Mouse (Mus musculus) 3T3-L1 (cell line): ENCODE data around the gene Sp2.

Experiments used
- DNase-seq: peaks from one replicate; pipeline ENCODE4 v3.0.0-alpha.2; 2015; ENCODE audit warnings: low read depth, low spot score

Gene Sp2

DNA sequence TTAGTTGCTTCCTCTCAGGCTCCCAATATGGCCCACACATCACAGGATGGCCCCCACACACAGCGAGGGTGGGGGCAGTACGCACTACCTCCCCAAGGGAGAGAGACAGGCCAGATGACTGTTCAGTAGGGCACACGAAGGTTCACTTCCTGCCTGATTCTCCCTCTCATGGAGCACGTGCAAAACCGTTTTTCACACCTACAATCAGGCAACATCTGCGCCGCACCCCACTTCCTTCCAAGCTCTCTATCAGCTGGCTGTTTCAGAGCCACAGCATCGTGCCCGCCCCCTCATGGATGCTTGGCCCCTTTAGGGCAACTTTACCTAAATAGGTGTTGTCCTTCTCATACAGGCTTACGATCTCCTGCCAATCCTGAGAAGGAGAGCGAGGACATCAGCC, 70.1 kb downstream of the Sp2 start:
- DNase-seq: no peak

DNA sequence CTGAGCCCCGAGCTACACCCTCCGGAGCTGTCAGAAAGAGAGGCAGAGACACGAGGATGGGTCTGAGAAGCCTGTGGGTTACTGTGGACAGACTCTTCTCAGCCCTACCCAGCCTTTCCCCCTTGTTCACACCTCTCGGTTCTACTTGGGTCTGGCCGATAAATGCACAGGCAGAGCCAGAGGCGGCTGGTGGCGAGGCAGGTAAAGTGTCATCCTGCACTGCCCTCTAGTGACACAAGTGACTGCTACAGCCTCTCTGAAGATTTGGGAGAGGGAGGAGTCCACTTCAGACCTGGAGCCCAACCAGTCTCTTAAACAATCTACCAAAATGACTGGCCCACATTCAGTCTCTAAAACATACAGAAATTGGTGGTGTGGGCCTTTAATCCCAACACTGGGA, 72.8 kb downstream of the Sp2 start:
- DNase-seq: peak; percentile 92

DNA sequence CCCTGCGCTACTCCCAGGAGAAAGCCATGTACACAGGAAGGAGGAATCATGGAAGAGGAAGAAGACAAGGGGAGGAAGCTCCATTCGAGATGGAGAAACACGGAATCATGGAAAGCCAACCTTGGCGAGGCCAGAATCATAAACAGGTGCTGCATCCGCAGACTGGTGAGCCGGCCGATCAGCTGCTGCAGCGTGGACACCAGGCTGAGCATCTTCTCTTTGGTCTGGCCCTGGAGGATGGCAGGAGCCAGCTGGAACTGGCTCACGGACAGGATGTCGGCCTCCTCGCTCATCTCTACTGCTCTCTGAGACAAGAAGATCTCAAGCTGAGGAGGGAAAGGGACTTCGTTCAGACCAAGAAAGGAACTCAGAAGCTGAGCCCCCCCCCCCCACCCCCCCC, 74.2 kb downstream of the Sp2 start:
- no peak for DNase-seq

DNA sequence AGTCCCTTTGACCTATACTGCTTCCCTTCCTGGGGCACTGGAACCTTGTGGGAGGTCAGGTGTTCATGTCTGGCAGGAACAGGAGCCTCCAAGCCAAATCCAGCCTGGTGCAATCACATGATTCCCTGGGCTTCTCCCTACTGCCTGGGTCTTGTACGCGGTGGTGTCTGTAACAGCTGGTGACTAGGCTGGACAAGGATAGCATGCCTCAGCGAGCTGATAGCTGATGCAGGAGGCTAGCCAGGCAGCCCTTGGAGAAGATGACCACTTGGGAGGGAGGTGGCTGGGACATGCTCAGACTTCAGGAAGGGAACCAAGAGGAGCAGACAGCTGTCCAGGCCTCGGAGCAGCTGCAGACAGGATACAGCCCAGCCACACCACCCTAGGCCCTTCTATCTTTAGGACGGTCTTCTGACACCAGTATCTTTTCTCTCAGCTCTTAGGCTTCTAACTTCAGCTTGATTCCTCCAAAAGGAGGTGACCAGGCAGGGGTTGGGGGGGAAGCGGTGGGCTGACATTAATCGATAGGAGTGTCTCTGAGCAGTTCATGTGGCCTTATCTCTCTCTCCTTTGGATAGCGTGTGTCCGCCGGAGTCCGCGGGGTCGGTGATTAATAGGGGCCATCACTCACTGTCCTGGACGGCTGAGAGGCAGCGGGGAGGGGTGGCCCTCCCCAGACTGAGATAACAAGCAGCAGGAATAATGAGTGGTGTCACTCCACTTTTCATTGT, 76.2 kb downstream of the Sp2 start:
- no peak for DNase-seq
